Mouse (Mus musculus): ENCODE results near the gene Wasf3.

DNA sequence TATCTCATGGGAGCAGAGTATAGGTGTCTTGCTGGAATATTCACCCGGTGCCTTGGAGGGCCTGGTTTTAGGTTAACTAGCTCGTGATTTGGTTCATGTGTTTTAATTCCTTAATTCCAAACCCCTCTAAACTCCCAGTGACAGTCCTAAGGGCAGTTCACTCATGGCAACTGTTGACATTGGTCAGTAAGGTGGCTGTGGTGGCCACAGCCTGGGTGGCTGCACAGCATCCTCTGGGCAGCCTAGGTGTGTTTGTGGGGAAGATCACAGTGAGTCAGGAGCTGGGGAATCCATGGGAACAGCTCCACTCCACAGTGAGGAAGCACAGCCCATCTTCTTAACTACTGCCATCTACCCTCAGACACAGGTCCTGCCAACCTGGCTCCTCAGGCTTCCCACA lies 61.8 kb downstream of the Wasf3 start:
- TF ChIP-seq EP300 (optimal IDR thresholded peaks at IDR 0.05) (no peak), CTCF (IDR thresholded peaks at IDR 0.05; ENCODE audit: low read depth) (no peak)

Measured in stomach, postnatal 0 days (tissue).